Mouse (Mus musculus) mouse embryonic stem cell (cell line): ENCODE measurements around the gene Cxcl16.
"Not testable (repeated sequence)": the region's sequence is repeated elsewhere in the genome, so short reads cannot be mapped to it uniquely, and the experiment has no call there.

ENCODE experiments used
- in situ Hi-C, 2 experiments: fragments of 300-500 bp; cut with MboI; formaldehyde crosslinking; loops; 1 replicate in 1 of 2; 3 replicates in 1 of 2; pipeline ENCODE4 v1.14.3; 2019 to 2020; ENCODE audit warnings: low sequenced_read_pairs in 2 of 2, low pct_unique_long_range_greater_than_20kb in 1 of 2, mixed read lengths in 1 of 2; ENCODE audit not compliant: unreplicated experiment in 1 of 2

The Cxcl16 gene

DNA sequence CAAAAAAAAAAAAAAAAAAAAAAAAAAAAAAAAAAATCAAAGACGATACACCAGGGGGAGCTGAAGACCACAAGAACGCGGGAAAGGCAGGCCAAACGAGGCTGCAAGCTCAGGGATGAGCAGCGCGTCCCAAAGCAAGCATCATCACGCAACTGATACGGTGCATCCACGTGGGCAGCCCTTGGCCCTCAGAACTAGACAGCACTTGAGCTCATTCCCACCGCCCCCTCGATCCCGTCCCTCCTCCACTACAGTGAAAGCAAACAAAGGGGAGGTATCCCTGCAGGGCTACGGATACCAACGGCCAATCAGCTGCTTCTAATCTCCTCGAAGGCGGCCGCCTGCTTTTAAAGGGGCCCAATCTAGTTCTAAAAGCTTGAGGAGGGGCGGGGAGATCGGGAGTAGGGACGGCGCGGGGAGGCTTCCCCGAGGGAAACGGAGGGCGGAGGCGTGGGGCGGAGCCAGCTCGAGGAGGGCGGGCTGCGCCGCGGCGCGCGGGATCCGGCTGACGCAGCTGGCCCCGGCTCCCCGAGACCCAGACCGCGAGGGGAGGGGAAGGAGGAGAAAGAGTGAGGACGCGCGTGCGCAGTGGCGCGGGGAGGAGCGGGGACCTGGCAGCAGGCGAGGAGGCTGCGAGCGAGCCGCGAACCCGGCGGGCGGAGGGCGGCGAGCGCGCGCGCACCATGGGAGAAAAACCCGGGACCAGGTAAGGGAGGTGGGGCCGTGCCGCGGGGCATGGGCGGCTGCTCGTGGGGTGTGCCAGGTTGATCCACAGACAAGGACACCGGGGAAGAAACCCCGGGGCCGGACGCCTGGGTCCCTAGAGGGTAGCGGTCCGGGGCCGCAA lies 27.5 kb downstream of the Cxcl16 start, which contains the start of gene Arrb2:
TSS of gene Arrb2 (plus strand) at position 588 of the 847 bp plus-strand sequence.
- in situ Hi-C loops, result no loop called here

DNA sequence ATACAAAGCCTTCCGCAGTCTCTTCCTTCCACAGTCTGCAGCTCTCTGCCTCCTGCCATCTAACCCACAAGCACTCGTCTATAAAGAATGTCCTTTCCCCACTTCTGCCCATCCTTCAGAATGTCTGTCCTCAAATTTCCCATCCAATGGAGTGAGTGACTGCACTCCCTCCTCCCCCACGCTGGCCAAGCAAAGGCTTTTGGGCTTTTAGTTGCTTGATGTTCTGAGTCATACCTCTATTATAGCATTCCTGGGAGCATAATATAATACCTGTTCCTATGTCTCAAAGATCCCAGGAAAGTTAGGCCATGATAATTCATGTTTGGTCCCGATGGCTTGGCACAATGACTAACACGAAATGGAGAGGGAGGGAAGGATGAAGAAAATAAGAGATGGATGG lies 28.2 kb downstream of the Cxcl16 start:
- in situ Hi-C loops, result no loop called here

DNA sequence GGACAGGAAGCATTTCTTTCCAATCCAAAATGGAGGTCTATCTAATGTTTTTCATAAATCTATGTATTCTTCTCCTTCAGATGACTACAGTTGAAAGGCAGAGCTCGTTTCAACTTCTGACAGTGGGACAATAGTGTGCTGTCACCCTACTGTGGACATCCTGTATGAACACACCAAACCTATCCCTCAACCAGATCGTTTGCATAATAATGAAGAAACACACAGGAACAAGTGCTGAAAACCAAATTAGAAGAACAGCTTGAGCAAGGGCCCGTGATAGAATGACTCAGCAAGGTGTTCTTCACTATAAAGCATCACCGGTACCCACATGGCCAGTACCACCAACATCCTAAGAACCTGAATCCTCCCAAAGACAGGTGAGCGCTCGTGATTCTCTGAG lies 33.2 kb downstream of the Cxcl16 start:
- in situ Hi-C loops, result not testable (repeated sequence)

DNA sequence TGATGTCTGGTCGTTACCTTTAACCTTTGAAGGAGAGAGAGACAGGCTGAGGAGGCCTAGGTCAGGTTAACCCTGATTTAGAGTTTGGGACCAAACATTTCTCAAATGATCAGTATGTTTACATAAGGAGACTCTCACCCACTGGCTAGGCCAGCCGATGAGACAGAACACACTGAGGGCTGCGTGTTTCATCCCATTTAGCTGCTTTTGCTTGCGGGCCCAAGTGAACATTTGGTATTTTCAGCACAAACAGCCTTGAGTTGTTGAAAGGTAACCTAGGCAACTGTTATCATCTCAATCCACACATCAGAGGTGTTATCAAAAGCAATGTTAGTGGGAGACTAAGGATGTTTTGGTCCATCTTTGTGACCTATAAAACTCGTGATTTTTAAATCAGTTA lies 40.3 kb downstream of the Cxcl16 start:
- in situ Hi-C loops, result loop anchor here (5.0 to 25.0 kb wide), 3 partner anchors 83 to 195 kb away; partner anchors contain the start of genes 4930544D05Rik (in 2 of the 2) and Chrne (in 2 of the 2)

DNA sequence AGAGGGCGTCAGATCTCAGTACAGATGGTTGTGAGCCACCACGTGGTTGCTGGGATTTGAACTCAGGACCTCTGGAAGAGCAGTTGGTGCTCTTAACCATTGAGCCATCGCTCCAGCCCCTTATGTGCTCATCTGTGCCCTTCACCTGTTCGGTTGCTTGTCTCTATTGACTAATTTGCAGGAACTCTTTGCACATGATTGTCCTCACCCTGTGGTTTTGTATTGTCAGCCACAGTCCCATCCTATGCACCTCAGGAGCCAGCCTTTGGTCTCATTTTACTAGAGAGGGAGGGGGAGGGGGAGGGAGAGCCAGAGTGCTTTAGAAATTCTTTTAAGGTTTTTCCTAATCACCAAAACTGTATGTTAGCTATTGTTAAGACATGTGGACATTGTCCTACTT lies 41.6 kb downstream of the Cxcl16 start:
- in situ Hi-C loops, result loop anchor here (5.0 to 25.0 kb wide), 3 partner anchors 84 to 197 kb away; partner anchors contain the start of genes 4930544D05Rik (in 2 of the 2) and Chrne (in 2 of the 2)

DNA sequence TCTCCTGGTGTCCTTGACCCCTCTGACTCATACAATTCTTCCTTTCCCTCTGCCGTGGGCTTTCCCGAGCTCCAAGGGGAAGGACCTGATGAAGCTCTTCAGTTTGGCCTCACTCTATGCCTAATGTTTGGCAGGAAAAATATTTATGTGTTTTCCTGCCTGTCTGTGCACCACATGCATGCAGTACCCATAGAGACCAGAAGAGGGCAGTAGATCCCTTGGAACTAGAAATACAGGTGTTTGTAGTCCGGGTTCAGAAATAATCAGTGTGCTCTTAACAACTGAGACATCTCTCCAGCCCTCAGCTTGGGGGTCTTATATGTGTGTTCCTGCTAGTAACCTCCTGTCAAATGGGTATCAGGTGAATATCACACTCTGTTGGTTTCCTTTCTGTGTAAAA lies 45.8 kb downstream of the Cxcl16 start:
- in situ Hi-C loops, result loop anchor here (10.0 to 25.0 kb wide), 2 partner anchors 198 to 201 kb away; partner anchors contain the start of genes 4930544D05Rik (in 2 of the 2) and Chrne (in 2 of the 2)

DNA sequence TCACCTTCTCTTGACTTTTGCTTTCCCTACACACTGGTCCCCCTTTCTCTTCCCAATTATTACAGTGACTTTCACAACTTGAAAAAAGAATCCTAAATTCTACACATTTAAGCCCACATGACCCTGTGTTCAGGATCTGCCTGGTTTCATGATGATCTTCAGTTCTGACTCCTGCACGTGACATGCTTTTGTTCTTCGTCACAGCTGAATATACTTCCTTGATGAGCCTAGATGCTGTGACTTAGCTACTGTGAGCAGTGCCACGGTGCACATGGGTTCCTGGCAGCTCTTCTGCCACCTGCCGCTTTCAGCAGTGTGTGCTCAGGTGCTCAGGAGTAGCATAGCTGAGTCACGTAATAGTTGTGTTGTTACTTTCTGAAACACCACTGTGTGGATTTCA lies 47.2 kb downstream of the Cxcl16 start:
- in situ Hi-C loops, result loop anchor here (10.0 to 25.0 kb wide), 2 partner anchors 200 to 202 kb away; partner anchors contain the start of genes 4930544D05Rik (in 2 of the 2) and Chrne (in 2 of the 2)

DNA sequence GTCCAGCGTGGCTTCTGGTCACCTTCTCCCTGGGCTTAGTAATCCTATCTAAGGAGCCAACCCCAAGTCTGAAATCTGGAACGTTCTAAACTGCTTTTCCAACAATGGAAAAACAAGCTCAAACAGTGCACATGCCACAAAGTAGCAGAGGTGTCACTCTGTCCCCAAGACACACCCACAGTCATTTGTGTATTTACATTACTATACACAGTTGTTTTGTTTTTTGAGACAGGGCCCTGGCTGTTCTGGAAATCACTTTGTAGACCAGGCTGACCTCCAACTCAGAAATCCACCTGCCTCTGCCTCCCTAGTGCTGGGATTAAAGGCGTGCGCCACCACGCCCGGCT lies 49.5 kb downstream of the Cxcl16 start:
- in situ Hi-C loops, result loop anchor here (10.0 to 25.0 kb wide), 2 partner anchors 202 to 205 kb away; partner anchors contain the start of genes 4930544D05Rik (in 2 of the 2) and Chrne (in 2 of the 2)

DNA sequence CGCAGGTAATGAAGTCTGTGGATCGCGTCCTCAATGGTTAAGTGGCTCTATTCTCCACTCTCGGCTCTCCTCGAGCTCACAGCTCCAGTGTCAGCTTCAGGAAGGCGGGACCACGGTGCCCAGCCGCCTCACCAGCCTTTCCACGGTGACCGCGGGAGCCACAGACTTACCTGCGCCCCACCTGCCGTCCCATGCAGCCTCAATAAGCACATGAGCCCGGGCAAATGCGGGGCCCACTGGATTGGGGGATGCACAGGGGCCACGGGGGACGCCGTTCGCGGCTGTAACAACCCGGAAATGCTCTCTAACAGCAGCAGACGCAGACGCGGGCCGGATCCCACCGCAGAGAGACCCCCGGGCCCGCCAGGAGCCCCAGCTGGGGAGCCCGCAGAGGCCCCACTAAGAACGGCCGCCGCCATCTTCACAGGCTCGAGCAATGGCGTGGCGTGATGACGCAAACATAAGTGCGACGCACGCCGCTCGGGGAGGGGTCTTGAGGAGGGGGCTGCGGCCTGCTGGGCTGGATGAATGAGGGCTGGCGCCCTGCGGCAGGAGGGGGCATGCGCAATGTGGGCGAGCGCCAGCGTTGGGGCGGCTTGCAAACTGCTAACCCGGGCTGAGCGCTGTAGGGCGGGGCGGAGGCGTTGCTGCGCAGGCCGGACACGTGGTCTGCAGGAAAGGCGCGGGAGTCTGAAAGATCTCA lies 50.0 kb downstream of the Cxcl16 start, which contains the start of gene Pelp1:
TSS of gene Pelp1 (minus strand) at position 438 of the 703 bp plus-strand sequence.
- in situ Hi-C loops, result loop anchor here (10.0 to 25.0 kb wide), 2 partner anchors 203 to 205 kb away; partner anchors contain the start of genes 4930544D05Rik (in 2 of the 2) and Chrne (in 2 of the 2)
